Mouse (Mus musculus) E14TG2a.4 (cell line): ENCODE data around the gene Tbc1d1.

Experiments
- CTCF ChIP-seq: conservative IDR thresholded peaks from 2 replicates; pipeline ENCODE4 v1.5.1; 2014; ENCODE audit warnings: low read length
- NANOG ChIP-seq: IDR thresholded peaks from 2 replicates; pipeline ENCODE4 v1.6.1; 2014; ENCODE audit warnings: borderline replicate concordance, low read length, mixed read lengths
- POU5F1 ChIP-seq: IDR thresholded peaks from 2 replicates; pipeline ENCODE4 v1.6.1; 2014; ENCODE audit warnings: low read length, borderline replicate concordance

DNA sequence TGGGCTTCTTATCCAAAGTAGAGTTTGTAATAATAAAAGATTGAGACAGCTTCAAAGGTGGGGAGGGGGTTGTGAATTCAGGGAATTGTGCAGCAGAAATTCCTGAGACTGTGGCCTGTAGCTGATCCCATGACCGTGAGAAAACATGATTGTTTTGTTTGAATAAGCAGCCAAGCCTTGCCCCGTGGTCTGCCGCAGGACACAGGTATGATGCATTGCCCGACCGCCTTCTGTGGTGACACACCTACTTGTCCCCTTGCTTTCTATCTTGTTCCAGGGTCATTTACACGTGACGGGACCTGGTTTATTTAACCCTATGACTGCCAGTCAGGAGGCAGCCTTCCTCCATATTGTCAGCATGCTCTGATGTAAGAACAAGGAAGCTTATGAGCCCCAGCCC is 123.6 kb downstream of the Tbc1d1 start:
- no peak for TF ChIP-seq CTCF
- TF ChIP-seq POU5F1: no peak
- TF ChIP-seq NANOG: no peak
